Mouse (Mus musculus) left cerebral cortex, postnatal 25 days (tissue): Measurements from ENCODE around the gene Rrh. TPM values are rescaled to one million over a fixed set of nuclear protein-coding genes. Genes with fewer than 3 reads are reported as not detected.
"Not testable (repeated sequence)": the region's sequence is repeated elsewhere in the genome, so short reads cannot be mapped to it uniquely, and the experiment has no call there.

ENCODE experiments used
- DNase-seq, 2 experiments: peaks; one replicate each; pipeline ENCODE4 v3.0.0; 2022; ENCODE audit warnings: low spot score in 2 of 2, mixed read lengths in 1 of 2
- intact Hi-C: fragments of 180-260 bp; cut with DNase I; formaldehyde crosslinking; loops from one replicate; pipeline ENCODE4 v1.15.1; 2025
- total RNA-seq, 2 experiments: library from RNA; stranded (reverse); gene quantifications; 2 replicates each; pipeline ENCODE4 v1.2.3; 2021

Gene Rrh
- total RNA-seq, 2 experiments from 2014 or later: 0.53 to 1.1 TPM

DNA sequence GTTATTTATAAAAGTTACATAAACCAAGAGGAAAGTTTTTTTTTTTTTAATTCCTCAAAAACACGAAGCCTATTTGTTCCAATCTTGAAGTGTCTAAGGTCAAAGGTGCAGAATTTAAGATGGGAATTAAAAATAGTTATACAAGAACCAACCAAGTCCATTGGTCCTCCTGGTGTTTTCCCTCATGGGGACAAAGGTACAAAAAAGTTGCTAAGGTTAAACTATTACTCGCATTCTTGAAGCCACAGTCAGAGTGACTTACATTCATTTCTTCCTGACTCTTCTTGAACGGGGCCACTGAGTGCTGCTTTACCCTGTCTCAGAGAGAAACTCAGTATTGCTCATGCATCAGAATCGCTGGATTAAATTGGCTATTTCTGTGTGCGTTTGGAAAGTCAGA, 25.0 kb downstream of the Rrh start:
- intact Hi-C loops: no loop called here
- no peak for DNase-seq

DNA sequence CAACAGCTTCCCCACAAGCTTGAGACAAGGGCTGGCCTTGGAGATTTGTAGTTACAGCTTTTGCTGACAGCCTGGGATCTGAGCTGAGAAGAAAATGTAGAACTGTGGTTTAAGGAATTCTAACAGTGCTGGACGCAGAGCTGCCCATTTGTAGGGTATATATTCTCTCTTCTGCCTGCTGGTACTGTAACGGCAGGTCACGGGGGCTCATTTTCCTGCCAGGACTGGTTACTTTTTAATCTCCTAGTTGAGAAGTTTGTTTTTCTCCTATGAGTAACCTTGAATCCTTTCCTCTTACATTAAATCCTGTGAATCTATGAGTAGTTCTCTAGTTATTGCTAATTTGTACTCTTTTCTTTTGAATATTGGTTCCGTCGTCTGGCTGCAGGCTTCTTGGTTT, 28.6 kb downstream of the Rrh start:
- intact Hi-C loops: no loop called here
- DNase-seq: no peak

- no peak for DNase-seq
- intact Hi-C loops: no loop called here
Observed at GRCm38 (mm10) chr3:129782746-129783145, 39.6 kb downstream of the Rrh start.

- intact Hi-C loops: no loop called here
Observed at GRCm38 (mm10) chr3:129781435-129781834, 41.0 kb downstream of the Rrh start.

DNA sequence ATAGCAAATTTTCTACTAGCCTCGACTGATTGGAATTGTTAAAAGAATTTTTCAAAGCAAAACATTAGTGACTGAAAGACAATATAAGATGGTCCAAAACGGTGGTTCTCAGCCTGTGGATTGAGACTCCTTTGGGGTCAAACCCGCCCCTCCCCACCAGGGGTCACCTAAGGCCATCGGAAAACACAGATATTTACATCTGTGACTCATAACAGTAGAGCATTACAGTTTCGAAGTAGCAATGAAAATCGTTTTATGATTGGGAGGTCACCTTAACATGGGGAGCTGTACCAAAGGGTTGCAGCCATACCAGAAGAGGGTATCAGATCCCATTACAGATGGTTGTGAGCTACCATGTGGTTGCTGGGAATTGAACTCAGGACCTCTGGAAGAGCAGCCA, 51.2 kb downstream of the Rrh start:
- DNase-seq: no peak
- intact Hi-C loops: no loop called here

More at GRCm38 (mm10) chr3:129781435-129781834, 41.0 kb downstream of the Rrh start:
- DNase-seq: no peak

GRCm38 (mm10) chr3:129766971-129767794, 55.2 kb downstream of the Rrh start:
- DNase-seq: no peak
- intact Hi-C loops: no loop called here

- DNase-seq: no peak
Observed at GRCm38 (mm10) chr3:129766106-129766505, 56.3 kb downstream of the Rrh start.

GRCm38 (mm10) chr3:129757599-129757998, 64.8 kb downstream of the Rrh start:
- intact Hi-C loops: not testable (repeated sequence)

More at GRCm38 (mm10) chr3:129766106-129766505, 56.3 kb downstream of the Rrh start:
- intact Hi-C loops: no loop called here

GRCm38 (mm10) chr3:129754650-129755604, 67.5 kb downstream of the Rrh start, which contains the start of gene Egf:
Gene Egf, minus strand, starts transcription at chr3:129755316.
- peak in 1 of 2 experiments; percentile 11 for DNase-seq
- intact Hi-C loops: no loop called here

More at GRCm38 (mm10) chr3:129757599-129757998, 64.8 kb downstream of the Rrh start:
- not testable (repeated sequence) for DNase-seq

Other genes starting within 250 kb of the Rrh start
- 1 to 10 TPM; 1.2 to 2.0 TPM for gene Egf, start 67.3 kb downstream of the Rrh start, total RNA-seq
- under 1 TPM in 1 of 2 experiments, not detected in 1; 0.18 TPM for gene Lrit3, start 18.6 kb downstream of the Rrh start, total RNA-seq
- 10 to 100 TPM; 35.9 to 44.2 TPM for gene Gar1, start 8.8 kb upstream of the Rrh start, total RNA-seq
- gene Cfi, start 13.3 kb upstream of the Rrh start, total RNA-seq: not detected
- 10 to 100 TPM; 15.4 to 18.9 TPM for gene Pla2g12a, start 56.0 kb upstream of the Rrh start, total RNA-seq
- 1 to 10 TPM; 6.0 to 9.7 TPM for gene Casp6, start 78.8 kb upstream of the Rrh start, total RNA-seq
- 1 to 10 TPM in 1 of 2 experiments, under 1 TPM in 1; 0.99 to 1.9 TPM for gene Mcub, start 147.6 kb upstream of the Rrh start, total RNA-seq
- gene Sec24b, start 239.0 kb upstream of the Rrh start, total RNA-seq: 10 to 100 TPM; 51.2 to 58.7 TPM